Mouse (Mus musculus): ENCODE results near the gene Dmpk. TPM values are rescaled to one million over a fixed set of nuclear protein-coding genes. Genes with fewer than 3 reads are reported as not detected.
A peak's percentile ranks its signal among the peaks of the same experiment; 100 is the strongest.

The Dmpk gene
- total and polyA plus RNA-seq, 2 experiments from 2014 or later, result 5.6 to 27.8 TPM

- Histone ChIP-seq H3K27ac (0 out of 2 replicates have a peak overlapping the region, but pooled peaks have one; percentile 62), H3K4me1 (ENCODE audit: insufficient read depth, low read length) (peaks cover 16% of the 10 kb centered on the region), H3K9me3 (ENCODE audit: low read length) (no peaks in the 10 kb centered on the region), H3K27me3 (ENCODE audit: insufficient read depth, low read length) (no peaks in the 10 kb centered on the region), H3K9ac (replicated peaks; ENCODE audit: low read length) (no peak overlapping the region), H3K36me3 (ENCODE audit: insufficient read depth, low read length) (no peaks in the 10 kb centered on the region), H3K4me3 (ENCODE audit: low read length) (no peak overlapping the region), H3K4me2 (ENCODE audit: low read depth, low read length) (no peak overlapping the region)
- ATAC-seq, result no peak
- WGBS, result 92% methylated on average over 8 of the region's 8 CpGs
- no peak for DNase-seq (ENCODE audit: low spot score)
- TF ChIP-seq CTCF (IDR thresholded peaks at IDR 0.05; ENCODE audit: low read depth), result no peak
Observed at GRCm38 (mm10) chr7:19119083-19119482, 35.4 kb downstream of the Dmpk start.

DNA sequence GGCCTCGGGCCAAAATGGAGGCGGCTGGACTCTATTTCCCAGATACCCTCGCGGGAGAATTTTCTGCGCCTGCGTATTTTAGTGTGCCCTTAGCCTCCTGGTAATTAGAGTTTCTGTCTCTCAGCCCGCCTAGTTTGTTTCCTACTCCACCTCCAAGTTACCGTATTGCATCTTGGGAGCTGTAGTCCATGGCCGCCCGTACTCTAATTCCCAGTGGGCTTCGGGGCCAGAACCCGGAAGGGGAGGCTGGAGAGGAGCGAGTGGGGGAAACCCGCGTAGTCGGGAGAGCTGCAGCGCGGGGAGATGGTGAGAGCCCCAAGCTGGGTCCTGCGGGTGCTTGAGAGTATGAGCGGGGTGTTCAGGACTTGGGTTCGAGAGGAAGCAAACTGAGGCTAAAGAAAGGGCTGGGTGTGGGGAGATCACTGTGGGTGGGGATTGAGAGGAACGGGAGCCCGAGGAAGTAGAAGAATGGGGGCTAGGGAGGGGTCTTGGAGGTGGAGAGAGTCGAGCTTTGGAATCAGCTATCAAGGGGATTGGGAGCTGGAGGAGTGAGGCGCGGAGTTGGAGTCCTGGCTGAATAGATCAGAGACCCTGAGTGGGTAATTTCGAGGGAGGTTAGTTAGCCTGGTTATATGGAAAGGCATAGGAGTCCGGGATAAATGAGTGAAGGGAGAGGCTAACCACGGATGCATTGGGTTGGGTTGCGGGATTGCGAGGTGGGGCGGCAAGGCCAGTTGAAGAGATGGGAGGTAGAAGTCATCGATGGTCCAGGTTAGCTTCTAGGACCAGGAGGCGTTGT, 36.2 kb downstream of the Dmpk start, which contains the start of gene Fbxo46:
Fbxo46 (plus strand) TSS at position 229 of the 799 bp plus-strand sequence.
- peak within 1 kb of the TSS; percentile 82 for H3K9ac ChIP-seq (replicated peaks; ENCODE audit: low read length)
- no peak; the same call in 1 of the 2 replicates for TF ChIP-seq CTCF (IDR thresholded peaks at IDR 0.05; ENCODE audit: low read depth)
- no peaks in the 10 kb centered on the region for H3K9me3 ChIP-seq (ENCODE audit: low read length)
- H3K36me3 ChIP-seq (ENCODE audit: insufficient read depth, low read length), result no peaks in the 10 kb centered on the region
- ATAC-seq, result peak; percentile 94
- H3K4me2 ChIP-seq (ENCODE audit: low read depth, low read length), result peak within 1 kb of the TSS; percentile 76
- H3K4me3 ChIP-seq (ENCODE audit: low read length), result peak within 1 kb of the TSS; percentile 74
- H3K4me1 ChIP-seq (ENCODE audit: insufficient read depth, low read length), result peaks cover 16% of the 10 kb centered on the region
- DNase-seq (ENCODE audit: low spot score), result peak; percentile 99
- H3K27me3 ChIP-seq (ENCODE audit: insufficient read depth, low read length), result no peaks in the 10 kb centered on the region
- WGBS, result 3% methylated on average over 34 of the region's 34 CpGs
- peak within 1 kb of the TSS; percentile 62 for H3K27ac ChIP-seq

GRCm38 (mm10) chr7:19121686-19122085, 38.0 kb downstream of the Dmpk start:
- 82% methylated on average over 4 of the region's 4 CpGs for WGBS
- no peak for TF ChIP-seq CTCF (IDR thresholded peaks at IDR 0.05; ENCODE audit: low read depth)

DNA sequence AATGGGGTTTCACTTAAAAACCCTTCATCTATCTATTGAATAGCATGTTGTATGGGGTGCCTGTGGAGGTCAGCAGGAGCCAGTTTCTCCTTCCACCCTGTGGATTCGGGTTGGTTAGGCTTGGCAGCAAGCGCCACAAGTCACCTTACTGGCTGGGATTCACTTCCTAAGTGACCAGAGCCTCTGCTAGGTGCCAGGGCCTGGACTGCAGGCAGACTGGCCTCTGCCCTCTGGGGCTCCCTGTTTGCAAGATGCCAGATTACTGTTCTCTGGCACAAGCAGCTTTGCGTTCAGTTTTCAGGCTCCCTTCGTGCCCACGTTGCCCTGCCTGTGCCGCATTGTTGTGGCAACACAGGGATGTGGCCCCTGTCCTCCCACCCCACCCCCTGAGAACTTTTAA, 41.1 kb downstream of the Dmpk start:
- no peaks in the 10 kb centered on the region for H3K36me3 ChIP-seq (ENCODE audit: insufficient read depth, low read length)
- ATAC-seq, result no peak
- H3K9me3 ChIP-seq (ENCODE audit: low read length), result no peaks in the 10 kb centered on the region
- H3K9ac ChIP-seq (replicated peaks; ENCODE audit: low read length), result no peak overlapping the region
- 87% methylated on average over 6 of the region's 6 CpGs for WGBS
- H3K4me2 ChIP-seq (ENCODE audit: low read depth, low read length), result no peak overlapping the region
- H3K27ac ChIP-seq, result no peak overlapping the region
- H3K27me3 ChIP-seq (ENCODE audit: insufficient read depth, low read length), result no peaks in the 10 kb centered on the region
- no peak for TF ChIP-seq CTCF (IDR thresholded peaks at IDR 0.05; ENCODE audit: low read depth)
- H3K4me1 ChIP-seq (ENCODE audit: insufficient read depth, low read length), result peaks cover 9% of the 10 kb centered on the region
- no peak for DNase-seq (ENCODE audit: low spot score)
- H3K4me3 ChIP-seq (ENCODE audit: low read length), result no peak overlapping the region

More at GRCm38 (mm10) chr7:19121686-19122085, 38.0 kb downstream of the Dmpk start:
- no peaks in the 10 kb centered on the region for H3K27me3 ChIP-seq (ENCODE audit: insufficient read depth, low read length)
- no peak overlapping the region for H3K4me3 ChIP-seq (ENCODE audit: low read length)
- ATAC-seq (no peak), DNase-seq (ENCODE audit: low spot score) (no peak)
- H3K4me1 ChIP-seq (ENCODE audit: insufficient read depth, low read length), result peaks cover 16% of the 10 kb centered on the region
- no peak overlapping the region for H3K27ac ChIP-seq
- no peak overlapping the region for H3K9ac ChIP-seq (replicated peaks; ENCODE audit: low read length)
- H3K36me3 ChIP-seq (ENCODE audit: insufficient read depth, low read length), result no peaks in the 10 kb centered on the region
- H3K4me2 ChIP-seq (ENCODE audit: low read depth, low read length), result no peak overlapping the region
- H3K9me3 ChIP-seq (ENCODE audit: low read length), result no peaks in the 10 kb centered on the region

DNA sequence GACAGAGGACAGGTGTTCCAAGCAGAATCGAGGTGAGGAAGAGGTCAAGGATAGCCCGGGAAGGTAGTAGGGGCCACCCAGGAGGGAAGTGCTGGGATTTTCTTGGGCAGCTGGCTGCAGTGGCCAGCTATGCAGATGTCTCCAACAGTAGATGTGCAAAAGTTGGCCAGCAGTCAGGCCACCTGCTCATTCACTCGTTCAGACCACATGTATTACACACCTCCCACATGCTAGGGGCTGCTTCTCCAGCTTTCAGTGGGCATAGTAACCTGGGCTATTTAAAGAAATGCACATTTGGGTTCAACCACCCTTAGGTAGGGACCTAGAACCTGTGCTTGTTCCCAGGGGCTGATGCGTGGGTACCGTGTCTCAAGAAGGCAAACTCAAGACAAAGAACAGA, 44.1 kb downstream of the Dmpk start:
- Histone ChIP-seq H3K9ac (replicated peaks; ENCODE audit: low read length) (no peak overlapping the region), H3K4me2 (ENCODE audit: low read depth, low read length) (no peak overlapping the region), H3K4me3 (ENCODE audit: low read length) (no peak overlapping the region), H3K9me3 (ENCODE audit: low read length) (no peaks in the 10 kb centered on the region), H3K27ac (no peak overlapping the region), H3K36me3 (ENCODE audit: insufficient read depth, low read length) (no peaks in the 10 kb centered on the region), H3K4me1 (ENCODE audit: insufficient read depth, low read length) (no peaks in the 10 kb centered on the region; the same call in 1 of the 2 replicates), H3K27me3 (ENCODE audit: insufficient read depth, low read length) (no peaks in the 10 kb centered on the region)
- no peak for TF ChIP-seq CTCF (IDR thresholded peaks at IDR 0.05; ENCODE audit: low read depth)
- DNase-seq (ENCODE audit: low spot score) (no peak), ATAC-seq (no peak)
- 83% methylated on average over 5 of the region's 5 CpGs for WGBS

GRCm38 (mm10) chr7:19129396-19129795, 45.7 kb downstream of the Dmpk start:
- no peak overlapping the region for H3K4me3 ChIP-seq (ENCODE audit: low read length)
- no peak overlapping the region for H3K4me2 ChIP-seq (ENCODE audit: low read depth, low read length)
- WGBS, result 93% methylated on average over 5 of the region's 5 CpGs
- no peak overlapping the region for H3K9ac ChIP-seq (replicated peaks; ENCODE audit: low read length)
- TF ChIP-seq CTCF (IDR thresholded peaks at IDR 0.05; ENCODE audit: low read depth), result no peak
- H3K36me3 ChIP-seq (ENCODE audit: insufficient read depth, low read length), result no peaks in the 10 kb centered on the region
- DNase-seq (ENCODE audit: low spot score), result no peak
- H3K27ac ChIP-seq, result no peak overlapping the region
- no peaks in the 10 kb centered on the region for H3K27me3 ChIP-seq (ENCODE audit: insufficient read depth, low read length)
- H3K4me1 ChIP-seq (ENCODE audit: insufficient read depth, low read length), result no peaks in the 10 kb centered on the region; the same call in 1 of the 2 replicates
- no peak for ATAC-seq
- no peaks in the 10 kb centered on the region for H3K9me3 ChIP-seq (ENCODE audit: low read length)

DNA sequence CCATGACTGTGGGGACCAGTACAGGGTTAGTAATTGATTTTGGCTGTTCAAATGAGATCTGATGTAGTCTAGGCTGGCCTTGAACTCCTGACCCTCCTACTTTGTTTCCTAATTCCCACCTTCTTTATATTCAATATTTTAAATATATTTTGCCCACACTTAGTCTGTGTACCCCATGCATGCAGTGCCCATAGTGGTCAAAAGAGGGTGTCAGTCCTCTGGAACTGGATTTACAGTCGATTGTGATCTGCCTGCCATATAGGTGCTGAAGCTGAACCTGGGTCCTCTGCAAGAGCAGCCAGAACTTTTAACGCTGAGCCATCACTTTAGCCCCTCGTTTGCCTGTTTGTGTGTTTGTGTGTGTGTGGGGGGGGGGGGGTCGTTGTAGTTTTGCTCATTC, 47.0 kb downstream of the Dmpk start:
- TF ChIP-seq CTCF (IDR thresholded peaks at IDR 0.05; ENCODE audit: low read depth), result peak; percentile 30; the same call in 1 of the 2 replicates
- DNase-seq (ENCODE audit: low spot score), result peak; percentile 41
- ATAC-seq, result no peak
- H3K4me2 ChIP-seq (ENCODE audit: low read depth, low read length), result peak overlapping the region; percentile 64
- peak overlapping the region; percentile 86 for H3K27ac ChIP-seq
- H3K9me3 ChIP-seq (ENCODE audit: low read length), result no peaks in the 10 kb centered on the region
- no peaks in the 10 kb centered on the region; the same call in 1 of the 2 replicates for H3K4me1 ChIP-seq (ENCODE audit: insufficient read depth, low read length)
- H3K36me3 ChIP-seq (ENCODE audit: insufficient read depth, low read length), result no peaks in the 10 kb centered on the region
- 28% methylated on average over 4 of the region's 4 CpGs for WGBS
- H3K4me3 ChIP-seq (ENCODE audit: low read length), result peak overlapping the region; percentile 40
- no peaks in the 10 kb centered on the region for H3K27me3 ChIP-seq (ENCODE audit: insufficient read depth, low read length)
- H3K9ac ChIP-seq (replicated peaks; ENCODE audit: low read length), result peak overlapping the region; percentile 44
